Mouse (Mus musculus) heart, adult 2 months (tissue): Measurements from ENCODE around the gene Atxn3. TPM values are rescaled to one million over a fixed set of nuclear protein-coding genes. Genes with fewer than 3 reads are reported as not detected.
"Not testable (repeated sequence)": the region's sequence is repeated elsewhere in the genome, so short reads cannot be mapped to it uniquely, and the experiment has no call there.

Source experiments
- DNase-seq, 2 experiments: peaks; one replicate each; pipeline ENCODE4 v3.0.0; 2021
- H3K27ac ChIP-seq: fragments of 200-600 bp; 2 replicates; pipeline ENCODE4 v1.8.1; 2022
- H3K27me3 ChIP-seq: fragments of 200-500 bp; 2 replicates; pipeline ENCODE4 v1.6.1; 2012; ENCODE audit warnings: mild to moderate bottlenecking, low read length, inconsistent platforms, mixed read lengths; ENCODE audit not compliant: control insufficient read depth, insufficient read depth
- H3K36me3 ChIP-seq: fragments of 200-500 bp; 2 replicates; pipeline ENCODE4 v1.6.1; 2012; ENCODE audit warnings: low read length, inconsistent platforms; ENCODE audit not compliant: control insufficient read depth, insufficient read depth
- H3K4me1 ChIP-seq: fragments of 200-500 bp; 2 replicates; pipeline ENCODE4 v1.6.1; 2011; ENCODE audit warnings: low read length; ENCODE audit not compliant: control insufficient read depth, insufficient read depth
- H3K4me3 ChIP-seq: fragments of 200-600 bp; 2 replicates; pipeline ENCODE4 v1.8.1; 2022
- H3K79me2 ChIP-seq: fragments of 200-500 bp; replicated peaks from 2 replicates; pipeline ENCODE4 v1.6.1; 2012; ENCODE audit warnings: mild to moderate bottlenecking, inconsistent platforms, low read length, moderate library complexity, mixed read lengths; ENCODE audit not compliant: control insufficient read depth, insufficient read depth
- H3K9ac ChIP-seq: fragments of 200-500 bp; 2 replicates; pipeline ENCODE4 v1.6.1; 2012; ENCODE audit warnings: low read depth, mild to moderate bottlenecking, control low read depth, inconsistent platforms, low read length, mixed read lengths
- CTCF ChIP-seq: fragments of 200-600 bp; IDR thresholded peaks from 2 replicates; pipeline ENCODE4 v1.8.1; 2022; ENCODE audit warnings: antibody characterized with exemption, mild to moderate bottlenecking, moderate library complexity
- EP300 ChIP-seq: fragments of 200-500 bp; IDR thresholded peaks from 2 replicates; pipeline ENCODE4 v1.6.1; 2011; ENCODE audit warnings: low read depth, low read length, control low read depth; ENCODE audit not compliant: insufficient read depth
- POLR2A ChIP-seq: fragments of 200-500 bp; IDR thresholded peaks from 2 replicates; pipeline ENCODE4 v1.6.1; 2011; ENCODE audit warnings: mild to moderate bottlenecking, low read depth, low read length, control low read depth; ENCODE audit not compliant: insufficient read depth
- WGBS: fragments of 180-500 bp; shearing (Covaris S2); methylation state at CpG from one replicate; pipeline ENCODE4 v1.1.7; 2018; 5-methylcytosine and 5-hydroxymethylcytosine counted together
- intact Hi-C: fragments of 180-260 bp; cut with DNase I; formaldehyde crosslinking; loops from one replicate; pipeline ENCODE4 v1.15.1; 2025
- polyA plus RNA-seq: library from polyadenylated mRNA; depleted of rRNA; stranded (reverse); fragments of >200 nt; gene quantifications from 2 replicates; pipeline ENCODE4 v1.2.3, GENCODE M21; 2012
- total RNA-seq, 2 experiments: library from RNA; stranded (reverse); gene quantifications; 2 replicates each; pipeline ENCODE4 v1.2.3; 2021

The Atxn3 gene
- total and polyA plus RNA-seq, 3 experiments: 2.6 to 10.2 (median 7.2) TPM

GRCm38 (mm10) chr12:101957079-101957941 lies 736 bp downstream of the Atxn3 start:
- DNase-seq: no peak
- no peaks in the 10 kb centered on the region for H3K27me3 ChIP-seq
- H3K4me3 ChIP-seq: peak overlapping the region; percentile 99
- 7% methylated on average over 26 of the region's 26 CpGs for WGBS
- intact Hi-C loops: no loop called here
- H3K27ac ChIP-seq: peak overlapping the region; percentile 88
- no peaks in the 10 kb centered on the region for H3K36me3 ChIP-seq
- H3K9ac ChIP-seq: peak overlapping the region; percentile 90
- H3K79me2 ChIP-seq: peaks cover 7% of the 10 kb centered on the region
- H3K4me1 ChIP-seq: no peaks in the 10 kb centered on the region
- TF ChIP-seq CTCF (no peak), POLR2A (no peak), EP300 (no peak)

GRCm38 (mm10) chr12:101955821-101956220 lies 2.2 kb downstream of the Atxn3 start:
- H3K36me3 ChIP-seq, H3K79me2 ChIP-seq, H3K27me3 ChIP-seq, intact Hi-C loops, DNase-seq, H3K4me3 ChIP-seq, H3K4me1 ChIP-seq, H3K9ac ChIP-seq, H3K27ac ChIP-seq: not testable (repeated sequence)
- WGBS: 99% methylated on average over 8 of the region's 8 CpGs

GRCm38 (mm10) chr12:101948801-101949200 lies 9.2 kb downstream of the Atxn3 start:
- no peak overlapping the region for H3K4me3 ChIP-seq
- H3K4me1 ChIP-seq: peaks cover 4% of the 10 kb centered on the region; the same call in 1 of the 2 replicates
- DNase-seq: peak in 1 of 2 experiments; percentile 8
- intact Hi-C loops: no loop called here
- no peaks in the 10 kb centered on the region for H3K27me3 ChIP-seq
- H3K27ac ChIP-seq: no peak overlapping the region
- TF ChIP-seq EP300 (no peak), POLR2A (no peak), CTCF (no peak)
- H3K9ac ChIP-seq: no peak overlapping the region
- 44% methylated on average over 4 of the region's 4 CpGs for WGBS
- no peaks in the 10 kb centered on the region for H3K36me3 ChIP-seq
- H3K79me2 ChIP-seq: peaks cover 3% of the 10 kb centered on the region; the same call in 1 of the 2 replicates

- Histone ChIP-seq H3K79me2 (peaks cover 3% of the 10 kb centered on the region; the same call in 1 of the 2 replicates), H3K36me3 (no peaks in the 10 kb centered on the region), H3K27ac (no peak overlapping the region), H3K4me3 (no peak overlapping the region), H3K27me3 (no peaks in the 10 kb centered on the region), H3K9ac (no peak overlapping the region), H3K4me1 (peaks cover 4% of the 10 kb centered on the region; the same call in 1 of the 2 replicates)
- DNase-seq: no peak
- TF ChIP-seq CTCF (no peak), EP300 (no peak), POLR2A (no peak)
- 83% methylated on average over 8 of the region's 8 CpGs for WGBS
- intact Hi-C loops: no loop called here
Observed at GRCm38 (mm10) chr12:101947986-101948385, 10.1 kb downstream of the Atxn3 start.

GRCm38 (mm10) chr12:101937572-101937971 lies 20.5 kb downstream of the Atxn3 start:
- Histone ChIP-seq H3K4me1 (peaks cover 1% of the 10 kb centered on the region; the same call in 1 of the 2 replicates), H3K9ac (no peak overlapping the region), H3K27me3 (no peaks in the 10 kb centered on the region), H3K79me2 (no peaks in the 10 kb centered on the region), H3K4me3 (no peak overlapping the region), H3K27ac (no peak overlapping the region), H3K36me3 (peaks cover 2% of the 10 kb centered on the region; the same call in 1 of the 2 replicates)
- WGBS: 88% methylated on average over 7 of the region's 7 CpGs
- TF ChIP-seq CTCF: peak; percentile 25
- no peak for TF ChIP-seq POLR2A
- no peak for DNase-seq
- intact Hi-C loops: no loop called here

GRCm38 (mm10) chr12:101935223-101935622 lies 22.8 kb downstream of the Atxn3 start:
- DNase-seq: no peak
- Histone ChIP-seq H3K9ac (no peak overlapping the region), H3K79me2 (no peaks in the 10 kb centered on the region), H3K36me3 (peaks cover 2% of the 10 kb centered on the region; the same call in 1 of the 2 replicates), H3K27me3 (no peaks in the 10 kb centered on the region), H3K4me1 (peaks cover 1% of the 10 kb centered on the region; the same call in 1 of the 2 replicates), H3K4me3 (no peak overlapping the region), H3K27ac (no peak overlapping the region)
- intact Hi-C loops: no loop called here
- 72% methylated on average over 3 of the region's 3 CpGs for WGBS
- no peak for TF ChIP-seq EP300
- TF ChIP-seq POLR2A: no peak
- TF ChIP-seq CTCF: no peak
